Mouse (Mus musculus): ENCODE measurements at regions not wholly inside any gene's neighbourhood (a gene's known extent, or its start where the extent isn't known, plus 50 kb on each side); places are given as distances from the start of the nearest gene placed in this dataset.

DNA sequence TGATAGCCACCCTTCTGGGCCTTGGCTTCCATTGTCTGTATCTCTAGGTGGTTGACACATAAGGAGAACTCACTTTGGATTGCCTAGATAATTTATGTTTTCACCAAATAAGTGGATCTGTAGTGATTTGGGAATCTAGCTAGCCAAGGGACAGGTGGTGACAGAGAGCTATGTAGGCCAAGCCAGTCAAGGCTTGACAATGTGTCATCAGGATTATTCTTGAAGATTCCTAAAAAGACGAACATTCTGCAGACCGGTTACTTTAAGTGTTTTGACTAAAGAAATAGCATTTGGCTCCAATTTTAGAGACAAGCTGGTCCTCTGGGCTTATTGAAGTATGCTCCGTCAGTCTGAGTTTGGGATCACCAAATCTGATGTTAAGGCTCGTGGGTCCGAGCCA, 100.1 kb upstream of the Tnp1 start:
- Histone ChIP-seq H3K4me2 (replicated peaks) (no peak overlapping the region), H3K36me3 (no peaks in the 10 kb centered on the region), H3K4me3 (no peak overlapping the region), H3K27ac (no peak overlapping the region), H3K27me3 (no peaks in the 10 kb centered on the region), H3K9me3 (no peaks in the 10 kb centered on the region), H3K9ac (no peak overlapping the region), H3K4me1 (peaks cover 15% of the 10 kb centered on the region)
- WGBS = 76% methylated on average over 5 of the region's 5 CpGs
- ATAC-seq (ENCODE audit: insufficient number of reproducible peaks, insufficient read depth, low FRiP score, low TSS enrichment) = no peak

DNA sequence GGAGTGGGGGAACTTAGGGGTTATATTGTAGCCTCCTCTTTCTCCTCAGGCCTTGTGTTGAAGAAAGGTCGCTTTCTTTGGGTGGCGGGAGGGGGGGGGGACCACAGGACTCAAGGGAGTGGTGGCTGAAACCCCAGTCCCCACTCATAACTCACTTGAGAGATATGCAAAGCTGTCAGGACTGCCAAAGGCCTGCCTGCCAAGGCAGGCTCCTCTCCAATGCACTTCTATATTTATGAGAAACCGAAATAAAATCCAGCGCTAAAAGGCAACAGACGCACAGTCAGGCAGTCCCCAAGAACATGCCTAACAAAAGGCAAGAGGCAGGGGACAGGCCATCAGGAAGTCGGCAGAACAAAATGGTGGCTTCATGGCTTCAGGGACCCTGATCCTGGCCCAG, 97.4 kb upstream of the Tnp1 start:
- Histone ChIP-seq H3K4me1 (peaks cover 8% of the 10 kb centered on the region), H3K27me3 (no peaks in the 10 kb centered on the region), H3K9me3 (no peaks in the 10 kb centered on the region), H3K4me2 (replicated peaks) (no peak overlapping the region), H3K36me3 (no peaks in the 10 kb centered on the region), H3K27ac (no peak overlapping the region), H3K4me3 (no peak overlapping the region), H3K9ac (no peak overlapping the region)
- ATAC-seq (ENCODE audit: insufficient number of reproducible peaks, insufficient read depth, low FRiP score, low TSS enrichment) = no peak
- WGBS = 89% methylated on average over 6 of the region's 6 CpGs

GRCm38 (mm10) chr1:73112711-73113110, 97.0 kb upstream of the Tnp1 start:
- no peak overlapping the region for H3K9ac ChIP-seq
- no peak overlapping the region for H3K27ac ChIP-seq
- H3K36me3 ChIP-seq = no peaks in the 10 kb centered on the region
- H3K4me1 ChIP-seq = peaks cover 6% of the 10 kb centered on the region
- 75% methylated on average over 3 of the region's 3 CpGs for WGBS
- no peak overlapping the region for H3K4me2 ChIP-seq (replicated peaks)
- no peaks in the 10 kb centered on the region for H3K9me3 ChIP-seq
- H3K27me3 ChIP-seq = no peaks in the 10 kb centered on the region
- no peak overlapping the region for H3K4me3 ChIP-seq
- ATAC-seq (ENCODE audit: insufficient number of reproducible peaks, insufficient read depth, low FRiP score, low TSS enrichment) = no peak

GRCm38 (mm10) chr1:73111911-73112310, 96.2 kb upstream of the Tnp1 start:
- WGBS = 90% methylated on average over 5 of the region's 5 CpGs
- H3K36me3 ChIP-seq = no peaks in the 10 kb centered on the region
- ATAC-seq (ENCODE audit: insufficient number of reproducible peaks, insufficient read depth, low FRiP score, low TSS enrichment) = no peak

GRCm38 (mm10) chr1:73105856-73106463, 90.3 kb upstream of the Tnp1 start:
- H3K4me1 ChIP-seq = no peaks in the 10 kb centered on the region
- H3K4me2 ChIP-seq (replicated peaks) = no peak overlapping the region
- no peak overlapping the region for H3K9ac ChIP-seq
- ATAC-seq (ENCODE audit: insufficient number of reproducible peaks, insufficient read depth, low FRiP score, low TSS enrichment) = no peak
- no peaks in the 10 kb centered on the region for H3K27me3 ChIP-seq
- no peak overlapping the region for H3K4me3 ChIP-seq
- H3K9me3 ChIP-seq = no peaks in the 10 kb centered on the region
- whole genome bisulfite sequencing = 90% methylated on average over 4 of the region's 4 CpGs
- H3K27ac ChIP-seq = no peak overlapping the region
- H3K36me3 ChIP-seq = no peaks in the 10 kb centered on the region

More at GRCm38 (mm10) chr1:73111911-73112310, 96.2 kb upstream of the Tnp1 start:
- no peak overlapping the region for H3K4me2 ChIP-seq (replicated peaks)
- H3K9me3 ChIP-seq = no peaks in the 10 kb centered on the region
- H3K4me1 ChIP-seq = peaks cover 5% of the 10 kb centered on the region
- H3K9ac ChIP-seq = no peak overlapping the region
- no peak overlapping the region for H3K27ac ChIP-seq
- no peak overlapping the region for H3K4me3 ChIP-seq
- no peaks in the 10 kb centered on the region for H3K27me3 ChIP-seq

- Histone ChIP-seq H3K4me1 (peaks cover 3% of the 10 kb centered on the region; the same call in 1 of the 2 replicates), H3K36me3 (no peaks in the 10 kb centered on the region), H3K9ac (no peak overlapping the region), H3K4me2 (replicated peaks) (no peak overlapping the region), H3K27ac (no peak overlapping the region), H3K4me3 (no peak overlapping the region), H3K27me3 (no peaks in the 10 kb centered on the region), H3K9me3 (no peaks in the 10 kb centered on the region)
- WGBS = 88% methylated on average over 6 of the region's 6 CpGs
- no peak for ATAC-seq (ENCODE audit: insufficient number of reproducible peaks, insufficient read depth, low FRiP score, low TSS enrichment)
Measured at GRCm38 (mm10) chr1:73097645-73098440, 82.1 kb upstream of the Tnp1 start.

DNA sequence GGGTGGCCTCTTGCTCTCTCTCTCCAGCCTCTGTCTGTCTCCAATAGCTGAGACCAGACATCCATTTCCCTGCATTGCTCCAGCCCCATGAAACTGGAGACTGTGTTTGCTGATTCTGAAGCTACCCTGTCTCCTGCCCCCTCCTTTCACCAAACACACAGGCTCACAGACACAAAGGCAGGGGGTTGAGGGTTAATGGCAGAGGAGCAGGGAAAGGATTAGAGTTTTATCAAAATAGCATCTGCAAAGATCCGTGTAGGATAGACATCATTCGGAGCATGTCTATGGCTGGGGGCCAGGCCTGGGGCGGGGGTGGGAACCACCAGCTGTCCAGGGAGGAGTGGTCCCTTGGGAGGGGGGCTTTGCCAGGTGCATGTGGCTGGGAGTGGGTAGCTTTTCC, 73.9 kb upstream of the Tnp1 start:
- H3K36me3 ChIP-seq = no peaks in the 10 kb centered on the region
- no peaks in the 10 kb centered on the region for H3K9me3 ChIP-seq
- 18% methylated on average over 3 of the region's 3 CpGs for WGBS
- 0 out of 2 replicates have a peak overlapping the region, but pooled peaks have one; percentile 14 for H3K27ac ChIP-seq
- ATAC-seq (ENCODE audit: insufficient number of reproducible peaks, insufficient read depth, low FRiP score, low TSS enrichment) = 0 out of 2 replicates have a peak, but pooled peaks have one; percentile 60
- peaks cover 24% of the 10 kb centered on the region for H3K4me1 ChIP-seq
- H3K4me2 ChIP-seq (replicated peaks) = no peak overlapping the region
- H3K4me3 ChIP-seq = no peak overlapping the region
- H3K9ac ChIP-seq = no peak overlapping the region
- no peaks in the 10 kb centered on the region for H3K27me3 ChIP-seq

DNA sequence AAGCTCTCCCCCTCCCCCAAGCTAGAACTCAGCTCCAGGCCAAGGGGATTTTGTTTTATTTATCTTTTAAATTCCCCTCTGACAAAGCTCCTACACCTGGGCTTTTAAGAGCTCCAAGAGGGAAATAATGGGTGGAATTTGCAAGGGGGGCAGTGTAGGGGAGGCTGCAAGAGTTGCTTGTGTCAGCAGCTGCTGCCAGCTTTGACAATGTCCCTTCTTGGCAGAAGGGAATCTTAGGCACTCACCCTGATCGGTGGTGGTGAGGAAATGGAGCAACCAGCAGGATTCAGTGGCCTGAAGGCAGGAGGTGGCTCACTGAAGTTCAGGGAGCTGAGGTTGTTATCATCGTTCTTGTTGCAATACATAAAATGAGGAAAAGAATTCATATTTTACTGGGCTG, 72.8 kb upstream of the Tnp1 start:
- no peak for ATAC-seq (ENCODE audit: insufficient number of reproducible peaks, insufficient read depth, low FRiP score, low TSS enrichment)
- Histone ChIP-seq H3K4me1 (peaks cover 30% of the 10 kb centered on the region), H3K9ac (no peak overlapping the region), H3K36me3 (no peaks in the 10 kb centered on the region), H3K4me2 (replicated peaks) (no peak overlapping the region), H3K9me3 (no peaks in the 10 kb centered on the region), H3K4me3 (no peak overlapping the region), H3K27me3 (no peaks in the 10 kb centered on the region), H3K27ac (peak overlapping the region; percentile 14)
- 11% methylated on average over 2 of the region's 2 CpGs for WGBS

DNA sequence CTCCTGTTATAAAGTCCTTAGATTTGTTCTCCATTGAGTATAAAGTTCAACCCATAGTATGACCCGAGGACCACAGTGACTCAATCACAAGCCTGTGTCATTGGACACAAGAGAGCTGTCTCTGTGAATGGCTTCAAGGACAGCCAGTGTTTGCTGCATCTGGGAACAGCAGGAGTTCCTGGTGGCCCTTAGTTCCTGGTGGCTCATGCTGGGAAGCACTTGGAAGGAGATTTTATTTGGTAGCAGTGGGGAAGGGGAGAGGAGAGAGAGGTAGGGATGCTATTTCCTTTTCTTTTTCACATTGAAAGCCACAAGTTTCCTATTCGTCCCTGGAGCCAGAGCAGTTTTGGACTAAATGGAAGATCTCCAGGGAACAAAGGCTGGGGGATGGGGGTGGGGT, 69.2 kb upstream of the Tnp1 start:
- Histone ChIP-seq H3K9ac (no peak overlapping the region), H3K4me3 (no peak overlapping the region), H3K27ac (no peak overlapping the region), H3K4me1 (peaks cover 28% of the 10 kb centered on the region), H3K36me3 (no peaks in the 10 kb centered on the region), H3K4me2 (replicated peaks) (no peak overlapping the region), H3K27me3 (no peaks in the 10 kb centered on the region), H3K9me3 (no peaks in the 10 kb centered on the region)
- WGBS = 39% methylated on average over 2 of the region's 2 CpGs
- ATAC-seq (ENCODE audit: insufficient number of reproducible peaks, insufficient read depth, low FRiP score, low TSS enrichment) = no peak

DNA sequence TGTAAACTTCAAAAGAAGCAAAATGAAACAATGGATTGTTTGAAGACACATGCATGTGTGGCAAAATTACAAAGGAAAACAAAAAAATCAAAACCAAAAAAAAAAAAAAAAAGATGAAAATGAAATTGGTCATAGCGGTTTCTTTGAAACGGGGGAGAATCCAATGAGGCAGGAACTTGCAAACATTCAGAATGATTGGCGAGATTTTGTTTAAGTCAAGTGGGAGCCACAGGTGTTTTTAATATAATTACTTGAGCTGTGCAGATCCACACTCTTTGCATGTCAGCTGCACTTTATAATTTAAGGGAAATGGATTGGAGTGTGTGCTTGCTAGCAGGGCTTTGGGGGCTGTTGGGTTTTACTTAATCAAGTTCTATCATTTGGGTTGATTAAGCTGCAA, 67.7 kb upstream of the Tnp1 start:
- Histone ChIP-seq H3K4me1 (peaks cover 15% of the 10 kb centered on the region), H3K9ac (no peak overlapping the region), H3K36me3 (no peaks in the 10 kb centered on the region), H3K4me3 (no peak overlapping the region), H3K9me3 (no peaks in the 10 kb centered on the region), H3K27ac (no peak overlapping the region), H3K4me2 (replicated peaks) (no peak overlapping the region), H3K27me3 (no peaks in the 10 kb centered on the region)
- WGBS = 33% methylated on average over 3 of the region's 3 CpGs
- no peak for ATAC-seq (ENCODE audit: insufficient number of reproducible peaks, insufficient read depth, low FRiP score, low TSS enrichment)

- H3K9me3 ChIP-seq = no peaks in the 10 kb centered on the region
- H3K9ac ChIP-seq = no peak overlapping the region
- ATAC-seq (ENCODE audit: insufficient number of reproducible peaks, insufficient read depth, low FRiP score, low TSS enrichment) = no peak
- H3K27me3 ChIP-seq = no peaks in the 10 kb centered on the region
- 0 out of 2 replicates have a peak, but pooled peaks cover 6% of the 10 kb centered on the region for H3K4me1 ChIP-seq
- no peak overlapping the region for H3K27ac ChIP-seq
- no peak overlapping the region for H3K4me3 ChIP-seq
- no peak overlapping the region for H3K4me2 ChIP-seq (replicated peaks)
- WGBS = 67% methylated on average over 2 of the region's 2 CpGs
- no peaks in the 10 kb centered on the region for H3K36me3 ChIP-seq
Measured at GRCm38 (mm10) chr1:73079518-73079917, 63.8 kb upstream of the Tnp1 start.

GRCm38 (mm10) chr1:73077156-73077555, 61.4 kb upstream of the Tnp1 start:
- H3K9ac ChIP-seq = no peak overlapping the region
- ATAC-seq (ENCODE audit: insufficient number of reproducible peaks, insufficient read depth, low FRiP score, low TSS enrichment) = no peak
- WGBS = 72% methylated on average over 4 of the region's 4 CpGs

More at GRCm38 (mm10) chr1:73077156-73077555, 61.4 kb upstream of the Tnp1 start:
- no peak overlapping the region for H3K4me3 ChIP-seq
- no peak overlapping the region for H3K27ac ChIP-seq
- H3K4me2 ChIP-seq (replicated peaks) = no peak overlapping the region
- H3K4me1 ChIP-seq = no peaks in the 10 kb centered on the region
- no peaks in the 10 kb centered on the region for H3K9me3 ChIP-seq
- H3K36me3 ChIP-seq = no peaks in the 10 kb centered on the region
- no peaks in the 10 kb centered on the region for H3K27me3 ChIP-seq
